In the genomic region with DNA sequence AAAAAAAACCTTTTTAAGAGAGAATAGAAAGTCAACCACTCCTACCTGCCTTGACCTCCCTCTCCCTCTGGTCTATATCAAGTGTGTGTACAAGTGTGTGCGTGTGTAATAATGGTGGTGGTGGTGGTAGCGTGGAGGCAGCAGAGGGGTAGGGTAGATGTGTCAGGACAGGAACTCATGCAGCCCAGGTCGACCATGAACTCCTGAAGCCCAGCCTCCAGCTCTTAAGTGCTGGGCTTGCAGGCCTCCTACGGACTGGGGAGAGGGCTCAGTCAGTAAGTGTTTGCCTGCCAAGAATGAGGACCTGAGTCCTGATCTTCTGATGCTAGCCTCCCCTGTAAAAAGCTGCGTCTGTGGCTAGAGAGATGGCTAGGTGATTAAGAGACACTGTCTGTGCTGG, we compare ENCODE assay signal across 24 mouse cellular contexts. TPM values are rescaled to one million over a fixed set of nuclear protein-coding genes. Genes with fewer than 3 reads are reported as not detected.
"Had no signal": no experiment of that assay in that cellular context is flagged by ENCODE, and none has a peak within 500 bp of the region (broad histone marks: within the 10 kb centered on the region; RNA-seq: fewer than 3 reads in every experiment).

No protein-coding gene starts in this region.

- H3K27me3 ChIP-seq: limb, embryonic 13.5 days; liver, embryonic 12.5 days; liver, embryonic 15.5 days; lung, embryonic 15.5 days; midbrain, embryonic 15.5 days; neural tube, embryonic 13.5 days had no signal

- H3K4me2 ChIP-seq: liver, embryonic 12.5 days; liver, embryonic 15.5 days; midbrain, embryonic 11.5 days; midbrain, embryonic 15.5 days; neural tube, embryonic 13.5 days had no signal

- H3K4me1 ChIP-seq: midbrain, embryonic 15.5 days had no signal

- DNase-seq: kidney, adult 9 months; kidney, postnatal 14 days; kidney, postnatal 4 days; left cerebral cortex, postnatal 4 days; liver; lung, adult 18-20 months; lung, postnatal 10 days; lung, postnatal 36 days; retina, postnatal 1 day; right cerebral cortex, postnatal 25 days; thymus, adult 2 months; thymus, postnatal 14 days; thymus, postnatal 4 days had no signal

- ATAC-seq: liver, embryonic 12.5 days; midbrain, embryonic 15.5 days had no signal

- H3K9me3 ChIP-seq: limb, embryonic 13.5 days; liver, embryonic 12.5 days; liver, embryonic 15.5 days; lung, embryonic 15.5 days; midbrain, embryonic 15.5 days; neural tube, embryonic 13.5 days had no signal

- H3K4me3 ChIP-seq: limb, embryonic 13.5 days; liver, embryonic 12.5 days; liver, embryonic 15.5 days; lung, embryonic 15.5 days; megakaryocyte, embryonic 14.5 days; midbrain, embryonic 15.5 days; myocyte; neural tube, embryonic 13.5 days had no signal

- H3K36me3 ChIP-seq: limb, embryonic 13.5 days; liver, embryonic 12.5 days; liver, embryonic 15.5 days; lung, embryonic 15.5 days; midbrain, embryonic 15.5 days; neural tube, embryonic 13.5 days had no signal

- H3K9ac ChIP-seq: limb, embryonic 13.5 days; liver, embryonic 12.5 days; liver, embryonic 15.5 days; lung, embryonic 15.5 days; midbrain, embryonic 15.5 days; neural tube, embryonic 13.5 days had no signal

- H3K27ac ChIP-seq: liver, embryonic 15.5 days; midbrain, embryonic 15.5 days; neural tube, embryonic 13.5 days had no signal

RNA-seq across cellular contexts. Expression of a gene that starts 31.1 kb away (rescaled TPM):
- polyA plus RNA-seq: kidney, embryonic 16.5 days; liver, embryonic 15.5 days; midbrain, embryonic 15.5 days; stomach, embryonic 16.5 days had no signal
